Mouse (Mus musculus): ENCODE data around the gene Adk.
A peak's percentile ranks its signal among the peaks of the same experiment; 100 is the strongest.

The Adk gene

DNA sequence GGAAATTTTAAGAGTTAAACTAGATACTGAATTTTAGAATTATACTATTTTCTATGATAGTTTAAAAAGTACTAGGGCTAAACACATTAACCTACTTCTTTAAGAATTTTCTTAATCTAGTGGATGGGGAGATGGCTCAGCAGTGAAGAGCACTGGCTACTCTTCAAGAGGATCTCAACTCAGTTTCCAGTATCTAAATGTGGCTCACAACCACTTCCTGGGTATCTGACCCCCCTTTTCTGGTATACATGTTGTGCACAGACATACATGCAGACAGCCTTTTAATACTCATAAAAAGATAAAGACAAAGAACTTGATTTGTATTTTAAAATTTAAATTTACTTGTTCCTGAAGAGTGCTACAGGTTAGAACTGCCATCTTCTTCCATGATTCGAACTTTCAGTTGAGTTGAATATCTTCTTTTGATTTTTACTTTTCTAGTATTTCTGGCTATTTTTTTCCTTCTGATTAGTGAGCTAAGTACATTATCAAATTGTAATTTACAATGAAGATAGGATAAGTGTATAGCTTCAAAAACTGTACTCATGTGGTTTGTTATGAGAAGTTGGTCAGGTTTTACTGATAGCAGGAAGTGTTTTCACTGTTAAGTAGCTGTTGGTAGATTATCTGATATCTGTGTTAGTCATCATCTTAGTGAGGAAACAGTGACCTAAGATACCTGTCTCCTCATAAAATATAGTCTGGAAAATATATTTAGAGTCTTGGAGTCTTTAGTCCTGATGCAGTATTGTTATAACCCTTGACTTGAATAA is 121.8 kb downstream of the Adk start:
- no peak for DNase-seq

- no peak for DNase-seq
These were observed 122.4 kb downstream of the Adk start for GRCm38 (mm10) chr14:21174804-21175203.

- DNase-seq = no peak
These were observed 125.4 kb downstream of the Adk start for GRCm38 (mm10) chr14:21177781-21178180.

- no peak for DNase-seq
These were observed 126.0 kb downstream of the Adk start for GRCm38 (mm10) chr14:21178356-21178755.

GRCm38 (mm10) chr14:21181053-21181452 is 128.7 kb downstream of the Adk start:
- DNase-seq = no peak

GRCm38 (mm10) chr14:21191966-21192365 is 139.6 kb downstream of the Adk start:
- DNase-seq = no peak

DNA sequence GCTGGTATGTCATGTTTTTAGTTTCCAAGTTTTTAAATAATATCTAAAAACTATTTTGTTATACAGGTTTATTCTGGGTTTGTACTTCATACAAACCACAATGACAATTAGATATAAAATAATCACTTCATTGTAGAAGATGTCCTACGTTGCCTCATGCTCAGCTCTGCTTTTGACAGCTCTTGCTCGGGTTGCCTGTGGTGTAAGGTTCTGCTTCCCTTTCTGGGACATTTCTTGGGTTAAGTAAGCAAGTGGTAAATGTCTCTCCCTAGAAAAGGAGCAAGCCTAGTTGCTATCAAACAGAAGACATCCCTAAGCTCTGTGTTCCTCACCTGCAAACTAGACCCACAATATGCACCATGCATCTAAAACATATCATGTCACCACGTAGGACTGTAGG is 140.4 kb downstream of the Adk start:
- no peak for DNase-seq

DNA sequence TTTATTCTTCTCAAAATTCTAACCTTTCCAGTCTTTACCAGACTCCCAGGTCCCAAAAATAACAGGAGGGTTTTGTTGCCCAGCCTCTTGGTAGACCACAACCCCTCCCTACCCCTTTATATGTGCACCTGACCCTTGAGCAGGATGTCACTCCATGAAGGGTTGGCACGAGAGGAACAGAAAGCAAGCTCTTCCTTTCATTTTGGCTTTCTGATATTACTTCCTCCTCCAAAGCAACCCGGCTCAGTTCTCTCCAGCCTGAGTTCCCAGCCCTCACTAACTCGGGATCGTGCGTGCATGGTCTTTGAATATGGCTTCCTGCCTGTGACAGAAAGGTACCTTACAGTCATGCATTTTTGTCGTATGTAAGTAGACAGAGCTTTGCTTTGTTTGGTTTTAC is 142.0 kb downstream of the Adk start:
- no peak for DNase-seq

DNA sequence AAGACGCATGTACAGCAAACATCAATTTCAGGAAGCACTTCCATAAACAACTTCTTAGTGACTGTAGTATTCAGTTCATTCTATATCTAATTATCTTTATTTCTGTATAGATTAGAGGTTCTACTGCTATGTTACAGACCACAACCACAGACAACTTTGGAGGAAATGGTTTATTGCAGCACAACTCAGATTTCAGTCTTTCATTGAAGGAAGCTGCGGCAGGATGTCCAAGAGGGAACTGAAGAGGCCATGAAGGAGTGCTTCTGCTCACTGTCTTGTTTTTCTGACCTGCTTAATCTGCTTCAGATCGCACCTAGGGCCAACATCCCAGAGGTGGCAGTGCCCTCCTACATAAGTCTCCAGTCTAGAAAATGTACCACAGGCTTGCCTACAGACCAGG is 148.5 kb downstream of the Adk start:
- DNase-seq = no peak

- DNase-seq = no peak
These were observed 154.1 kb downstream of the Adk start for GRCm38 (mm10) chr14:21206472-21206871.

DNA sequence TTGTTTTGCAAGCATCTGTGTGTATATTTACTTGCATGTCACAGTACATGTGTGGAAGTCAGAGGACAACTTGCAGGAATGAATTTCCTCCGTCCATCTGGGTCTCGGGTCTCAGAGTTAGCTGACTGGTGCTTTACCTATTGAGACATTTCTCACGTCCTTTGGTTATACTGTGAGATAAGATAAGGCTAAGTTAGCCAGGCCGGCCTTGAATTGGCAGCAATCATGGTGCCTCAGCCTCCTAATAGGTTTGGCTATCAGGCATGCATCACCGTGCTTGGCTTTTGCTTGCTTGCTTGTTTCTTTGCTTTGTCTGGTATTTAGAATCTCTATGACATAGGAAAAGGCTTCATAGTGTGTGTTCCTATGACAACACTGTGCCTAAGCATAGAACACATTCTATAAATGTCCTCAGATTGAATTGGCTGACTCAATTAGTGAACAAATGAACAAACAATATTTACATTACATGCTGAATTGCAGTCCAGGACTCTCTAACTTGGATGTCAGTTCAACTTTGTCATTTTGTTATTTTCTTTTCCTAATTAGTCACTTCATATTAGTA is 169.3 kb downstream of the Adk start:
- DNase-seq = no peak

DNA sequence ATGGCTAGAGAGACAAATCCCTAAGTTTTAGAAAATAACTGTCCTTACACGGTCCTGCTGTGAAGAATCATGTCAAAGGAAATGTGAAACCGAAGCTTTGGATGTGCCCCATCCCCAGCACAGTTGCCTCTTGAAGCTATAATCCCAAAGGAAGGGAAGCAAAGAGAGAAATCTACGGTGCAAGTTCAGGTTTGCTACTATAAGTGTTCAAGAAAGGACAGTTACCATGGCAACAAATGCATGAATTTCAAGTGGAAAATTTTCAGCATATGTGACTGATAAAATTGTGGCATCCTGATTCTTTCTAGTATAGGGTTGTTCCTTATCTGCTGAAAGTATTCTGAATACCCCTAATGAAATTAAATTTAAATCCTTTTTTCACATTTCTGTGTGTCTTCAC is 169.8 kb downstream of the Adk start:
- DNase-seq = no peak

DNA sequence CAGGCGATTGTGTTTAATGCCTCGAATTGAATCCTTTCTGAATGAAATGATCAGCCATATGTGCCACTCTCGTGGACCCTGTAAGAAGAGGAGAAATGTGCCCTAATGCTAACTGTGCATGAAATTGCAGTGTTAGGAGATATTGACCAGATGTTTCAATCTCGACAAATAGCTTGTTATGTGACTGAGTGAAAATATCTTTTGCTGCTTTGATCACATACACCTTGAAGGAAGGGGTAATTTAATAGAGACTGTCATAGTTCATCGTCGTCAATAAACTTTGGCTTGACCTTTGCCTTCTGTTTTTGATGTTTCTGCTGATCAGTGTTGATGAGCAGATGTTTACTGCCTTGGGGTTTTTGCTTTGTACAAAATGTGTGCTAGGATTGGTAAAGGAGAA is 171.1 kb downstream of the Adk start:
- no peak for DNase-seq

DNA sequence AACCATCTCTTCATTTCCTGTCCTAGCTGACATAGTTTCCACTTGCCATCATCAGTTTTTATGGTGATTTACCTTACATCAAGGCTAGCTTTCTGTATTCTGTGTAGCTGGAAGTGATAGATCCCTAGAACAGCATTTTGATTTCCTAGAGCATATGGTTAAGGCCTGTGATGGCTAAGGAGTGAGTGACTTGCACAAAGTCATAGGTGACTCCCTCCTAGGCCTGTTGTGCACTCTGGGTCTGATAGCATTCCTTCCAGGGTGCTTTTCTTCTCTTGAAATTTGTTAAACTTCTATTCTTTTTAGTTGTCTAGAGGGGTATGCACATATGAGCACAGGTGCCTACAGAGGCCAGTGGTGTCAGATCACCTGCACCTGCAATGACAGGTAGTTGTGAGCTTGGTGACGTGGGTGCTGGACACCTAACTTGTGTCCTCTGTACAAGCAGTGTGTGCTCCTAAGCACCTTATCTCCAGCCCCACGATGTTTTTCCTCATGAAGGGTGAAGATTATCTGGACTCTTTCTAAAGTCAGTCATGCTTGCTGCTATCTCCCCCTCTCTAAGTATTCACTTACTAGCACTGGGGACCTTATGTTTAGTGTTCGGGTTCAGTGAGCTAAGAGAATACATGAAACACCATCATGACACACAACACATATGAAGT is 171.7 kb downstream of the Adk start:
- DNase-seq = no peak

DNA sequence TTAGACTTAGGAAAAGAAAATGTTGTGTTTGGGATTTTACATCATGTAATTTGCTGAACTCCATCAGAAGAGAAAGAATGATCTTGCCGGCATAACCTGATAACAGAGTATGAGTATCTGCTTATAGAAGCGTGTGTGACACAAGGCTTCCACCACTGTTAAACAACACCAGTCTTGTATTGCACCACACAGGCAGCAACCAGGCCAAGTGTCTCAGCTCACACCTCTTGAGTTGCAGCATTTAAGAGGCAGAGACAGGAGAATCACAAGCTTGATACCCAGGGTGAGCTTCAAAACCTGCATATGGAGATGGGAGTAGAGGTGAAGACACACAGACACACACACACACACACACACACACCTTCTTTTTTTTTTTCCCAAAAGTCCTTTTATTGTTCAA is 184.7 kb downstream of the Adk start:
- no peak for DNase-seq

DNA sequence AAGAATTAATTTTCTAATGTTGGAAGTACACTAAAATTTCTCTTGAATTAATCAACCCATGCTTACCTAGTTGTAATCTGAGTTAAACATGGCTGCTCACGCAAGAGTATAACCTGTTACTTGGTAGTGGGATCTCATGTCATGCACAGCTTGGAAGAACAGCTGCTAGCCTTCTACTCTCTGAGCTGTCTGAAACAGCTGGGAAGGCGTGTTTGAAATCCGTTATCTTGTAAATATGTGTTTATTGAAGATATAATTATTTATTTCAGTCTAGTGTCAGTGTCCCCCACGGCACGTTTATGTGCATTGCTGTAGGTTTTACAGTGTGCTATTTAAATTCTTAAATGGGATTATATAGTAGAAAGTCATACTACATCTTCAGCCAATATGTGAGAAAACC is 188.7 kb downstream of the Adk start:
- DNase-seq = no peak

DNA sequence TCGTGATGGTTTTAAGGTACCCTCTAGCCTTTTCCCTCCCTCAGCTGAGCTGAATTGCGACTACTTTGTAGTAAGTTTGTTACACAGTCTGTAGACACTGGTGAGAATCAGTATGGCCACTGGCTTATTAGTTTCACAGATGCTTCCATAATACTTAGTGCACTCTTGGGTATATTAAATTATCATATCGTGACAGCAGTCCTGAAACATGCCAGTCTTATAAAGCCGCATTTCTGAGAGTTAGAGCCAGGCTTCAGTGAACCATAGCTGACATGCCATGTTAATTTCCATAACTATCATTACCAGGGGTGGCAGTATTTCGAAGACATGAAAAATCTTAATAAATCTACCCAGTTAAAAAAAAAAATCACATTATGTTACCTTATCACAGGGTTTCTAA is 199.0 kb downstream of the Adk start:
- DNase-seq = no peak

DNA sequence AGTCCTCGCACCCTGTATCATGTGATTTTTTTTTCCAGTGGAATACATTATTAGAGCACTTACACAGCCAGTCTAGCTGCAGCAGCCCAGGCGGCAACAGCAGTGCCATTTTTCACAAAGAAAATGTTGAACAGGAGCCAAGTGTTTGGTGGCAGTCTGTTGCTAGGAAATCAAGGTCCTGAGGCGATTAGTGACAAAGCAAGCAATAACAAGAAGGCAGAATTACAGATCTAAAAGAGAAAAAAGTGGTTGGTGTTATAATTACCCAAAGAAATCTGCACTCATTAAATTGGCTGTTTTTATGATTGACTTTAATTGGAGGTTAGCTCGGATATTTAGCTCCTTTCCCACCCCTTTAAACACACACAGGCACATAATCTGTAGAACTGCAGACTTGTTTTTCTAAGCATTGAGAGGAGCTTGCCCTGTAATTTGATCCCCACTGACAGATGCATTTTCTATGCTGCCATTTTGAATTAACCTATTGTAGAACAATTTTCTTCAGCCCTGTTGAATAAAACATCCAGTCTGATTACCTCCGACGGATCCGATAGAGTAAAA is 200.0 kb downstream of the Adk start:
- DNase-seq = peak; percentile 46 to 55

DNA sequence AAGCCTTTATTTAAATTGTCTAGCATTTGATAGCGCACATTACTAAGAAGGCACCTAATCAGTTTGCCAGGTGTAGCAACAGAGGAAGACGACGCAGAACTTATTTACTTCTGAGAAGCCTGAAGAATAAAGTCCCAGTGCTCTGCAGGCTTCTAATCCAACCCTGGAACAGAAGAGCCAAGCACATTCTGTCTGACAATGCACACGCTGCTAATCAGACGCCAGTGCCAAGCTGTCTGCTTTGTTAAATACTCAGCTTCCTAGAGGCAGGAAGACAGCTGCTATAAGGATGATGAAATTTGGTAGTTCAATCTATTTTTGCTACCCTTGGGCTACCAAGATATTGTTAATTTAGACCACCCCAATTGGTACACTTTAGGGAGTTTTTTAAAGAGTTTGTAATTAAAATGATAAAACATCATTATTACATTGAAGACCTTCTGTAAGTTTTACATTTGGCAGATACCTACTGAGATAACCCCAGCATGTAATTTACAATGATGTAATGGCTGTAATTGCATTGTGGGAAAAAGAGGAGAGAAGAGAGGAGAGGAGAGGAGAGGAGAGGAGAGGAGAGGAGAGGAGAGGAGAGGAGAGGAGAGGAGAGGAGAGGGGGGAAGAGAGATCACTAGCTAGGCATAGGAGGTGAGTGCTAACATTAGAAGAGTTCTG is 201.1 kb downstream of the Adk start:
- peak; percentile 42 to 60 for DNase-seq

DNA sequence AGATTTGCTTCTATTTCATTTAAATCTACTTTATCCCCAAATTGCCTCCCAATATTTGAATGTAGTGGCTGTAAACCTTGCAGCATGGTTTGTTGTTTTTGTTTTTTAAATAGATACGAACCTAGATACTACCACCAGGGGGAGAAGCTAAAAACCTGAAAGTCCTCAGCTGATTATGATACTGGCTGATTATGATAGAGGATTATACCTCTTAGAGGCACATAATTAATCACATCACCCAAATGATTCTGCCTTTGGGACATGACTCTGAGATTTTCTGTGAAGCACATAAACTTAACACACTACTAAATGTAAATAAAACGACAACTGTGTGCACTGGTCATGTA is 201.6 kb downstream of the Adk start:
- no peak for DNase-seq

DNA sequence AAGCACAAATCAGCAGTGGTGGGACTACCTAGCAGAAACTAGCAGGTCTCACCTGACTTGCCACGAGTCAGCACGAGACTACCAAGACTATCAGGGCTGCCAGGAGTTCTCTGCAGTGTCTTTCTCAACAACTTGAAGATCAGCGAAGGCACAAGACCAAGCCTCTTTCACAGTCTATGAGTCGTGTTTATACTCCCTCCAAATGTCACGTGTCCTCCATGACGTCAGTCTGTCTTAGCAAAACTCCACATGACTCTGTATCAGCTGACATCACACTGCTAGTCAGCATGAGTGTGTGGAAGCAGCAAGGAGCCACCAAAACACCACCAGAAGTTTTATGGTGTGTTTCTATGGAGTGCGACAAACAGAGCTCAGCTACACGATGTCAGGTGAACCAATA is 215.9 kb downstream of the Adk start:
- DNase-seq = no peak

- DNase-seq = no peak
These were observed 219.1 kb downstream of the Adk start for GRCm38 (mm10) chr14:21271472-21271871.

DNA sequence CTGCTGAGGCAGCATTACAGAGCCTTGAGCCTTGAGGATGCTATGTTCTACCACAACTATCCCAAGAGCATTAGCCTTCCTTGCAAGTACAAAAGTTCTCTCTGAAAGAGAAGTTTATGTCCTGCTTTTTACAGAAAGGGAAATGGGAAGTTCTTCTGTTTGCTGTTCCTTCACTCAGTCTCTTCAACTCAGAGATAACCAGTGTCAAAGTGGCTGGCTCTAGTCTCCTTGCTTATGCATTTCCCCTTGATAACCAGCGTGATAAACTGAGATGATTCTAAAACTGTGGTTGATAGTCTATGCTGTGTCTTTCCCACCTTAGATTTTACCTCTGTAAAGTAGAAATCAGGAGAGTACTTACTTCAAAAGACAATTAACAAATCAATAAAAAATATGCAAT is 223.4 kb downstream of the Adk start:
- no peak for DNase-seq

- DNase-seq = no peak
These were observed 225.9 kb downstream of the Adk start for GRCm38 (mm10) chr14:21278290-21278689.
